Mouse (Mus musculus): Measurements from ENCODE around the gene Foxo3. TPM values are rescaled to one million over a fixed set of nuclear protein-coding genes. Genes with fewer than 3 reads are reported as not detected.

Foxo3 gene
- 17.0 TPM for polyA plus RNA-seq (2014; fragmentation: Illumina TruSeq; extraction: RNeasy Lipid Tissue Mini Kit (QIAGEN cat#74804); ENCODE audit: low replicate concordance)

GRCm38 (mm10) chr10:42276507-42277345 is at the start of gene Foxo3:
Gene Foxo3 (minus strand): TSS chr10:42276755.

Other genes starting within 250 kb of the Foxo3 start
- gene Afg1l, start 201.8 kb upstream of the Foxo3 start, polyA plus RNA-seq (2014; fragmentation: Illumina TruSeq; extraction: RNeasy Lipid Tissue Mini Kit (QIAGEN cat#74804); ENCODE audit: low replicate concordance) = 9.6 TPM
- gene Snx3, start 225.3 kb upstream of the Foxo3 start, polyA plus RNA-seq (2014; fragmentation: Illumina TruSeq; extraction: RNeasy Lipid Tissue Mini Kit (QIAGEN cat#74804); ENCODE audit: low replicate concordance) = 165 TPM